Mouse (Mus musculus) urinary bladder, adult 2 months (tissue): ENCODE measurements around the gene Mxra8. TPM values are rescaled to one million over a fixed set of nuclear protein-coding genes. Genes with fewer than 3 reads are reported as not detected.
A peak's percentile ranks its signal among the peaks of the same experiment; 100 is the strongest.

ENCODE experiments used
- DNase-seq: peaks from one replicate; pipeline ENCODE4 v3.0.0; 2022; ENCODE audit warnings: low spot score
- polyA plus RNA-seq: library from polyadenylated mRNA; depleted of rRNA; stranded (reverse); fragments of >200 nt; gene quantifications from 2 replicates; pipeline ENCODE4 v1.2.3, GENCODE M21; 2012; rRNA removed

Mxra8 gene
- polyA plus RNA-seq, 1 experiment: 402 TPM

DNA sequence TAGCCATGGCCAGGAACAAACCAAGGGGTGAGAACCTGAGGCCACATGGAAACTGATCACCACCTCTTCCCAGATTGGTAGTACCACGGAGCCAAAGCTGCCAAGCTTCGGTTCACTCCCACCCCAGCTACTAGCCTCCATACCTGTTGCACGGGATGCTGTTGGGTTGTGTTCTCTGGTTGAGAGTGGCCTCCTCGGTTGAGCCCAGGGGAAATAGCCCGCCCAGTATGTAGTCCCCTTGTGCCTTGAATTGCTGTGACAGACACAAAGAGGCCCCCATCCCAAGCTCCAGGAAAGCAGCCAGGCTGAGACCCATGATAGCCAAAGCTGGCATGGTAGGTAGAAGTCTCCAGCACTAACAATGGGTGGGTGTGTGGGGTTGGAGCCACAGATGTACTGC is 23.5 kb downstream of the Mxra8 start, which contains the start of gene Tas1r3:
Gene Tas1r3 (minus strand): TSS at position 362 of the 400 bp plus-strand sequence.
- DNase-seq: peak; percentile 18

DNA sequence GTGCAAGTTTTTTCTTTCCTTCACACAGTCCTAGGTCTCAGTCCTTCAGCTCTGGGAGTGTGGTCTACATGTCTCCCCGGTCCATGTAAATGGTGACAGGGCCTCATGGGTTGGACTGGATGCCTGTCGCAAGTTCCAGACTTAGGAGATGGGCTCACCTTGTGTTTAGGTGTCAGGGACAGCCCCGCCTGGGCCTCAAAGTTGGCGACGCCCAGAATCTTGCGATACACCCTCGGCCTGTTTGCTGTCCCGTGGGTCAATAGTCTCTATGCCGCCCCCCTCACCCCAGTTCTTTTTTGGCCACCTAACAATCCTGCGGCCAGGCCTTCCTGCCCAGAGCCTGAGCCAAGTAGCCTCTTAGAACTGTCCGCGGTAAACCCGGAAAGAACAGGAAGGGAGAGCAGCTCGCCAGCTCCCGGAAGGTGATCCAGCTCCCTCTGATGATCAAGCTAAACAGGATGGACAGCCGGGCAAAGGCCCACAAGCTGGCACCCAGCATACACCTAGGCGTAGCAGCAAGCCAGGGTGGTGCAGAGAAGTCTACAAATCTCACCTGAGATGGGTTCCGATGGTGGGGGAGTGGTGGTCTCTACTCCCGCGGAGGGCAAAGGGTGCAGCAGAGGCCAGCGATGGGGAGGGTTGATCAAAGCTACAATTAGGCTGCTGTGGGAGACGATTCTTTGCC is 29.3 kb downstream of the Mxra8 start:
- DNase-seq: no peak

- peak; percentile 90 for DNase-seq
These were observed 30.0 kb downstream of the Mxra8 start, which contains the start of the genes Cptp and Ints11 for GRCm38 (mm10) chr4:155869317-155870033. Cptp (minus strand) TSS chr4:155869440. Ints11 (plus strand) TSS chr4:155869546.

DNA sequence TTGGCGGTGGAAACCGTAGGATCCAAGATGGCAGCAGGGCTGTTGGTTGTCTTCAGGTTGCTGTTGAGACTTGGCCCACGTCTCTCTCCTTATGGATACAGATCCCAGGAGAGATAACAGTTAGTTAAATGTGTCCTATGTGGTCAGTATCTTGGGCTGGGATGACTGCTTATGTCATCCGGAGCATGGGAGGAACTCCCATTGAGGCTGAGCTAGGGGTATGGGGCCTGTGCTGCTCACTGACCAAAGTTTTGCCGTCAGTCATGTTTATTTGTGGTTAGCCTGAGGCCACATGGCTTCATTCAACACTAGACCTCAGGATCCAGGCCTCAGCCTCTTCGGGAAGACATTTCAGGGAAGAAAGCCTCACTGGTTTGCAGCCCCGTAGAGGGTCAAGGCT is 31.9 kb downstream of the Mxra8 start:
- no peak for DNase-seq

DNA sequence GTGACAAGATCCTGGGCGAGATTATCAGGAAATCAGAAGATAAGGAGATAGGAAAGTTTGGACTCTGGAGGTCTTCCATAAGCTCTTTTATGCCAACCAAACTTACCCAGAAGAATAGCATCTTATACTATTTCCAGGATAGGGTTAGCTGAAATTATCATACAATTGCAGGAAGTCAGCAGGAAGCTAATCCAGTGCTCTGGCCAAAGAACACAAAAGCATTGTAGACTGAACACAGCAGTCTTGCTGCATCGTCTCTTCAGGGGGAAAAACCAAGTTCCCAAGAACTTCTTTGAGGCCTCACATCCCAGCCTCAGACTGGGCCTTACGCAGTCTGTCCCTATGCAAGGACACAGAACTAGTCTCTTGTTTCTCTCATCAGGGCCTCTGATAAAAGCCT is 44.1 kb downstream of the Mxra8 start:
- DNase-seq: no peak

DNA sequence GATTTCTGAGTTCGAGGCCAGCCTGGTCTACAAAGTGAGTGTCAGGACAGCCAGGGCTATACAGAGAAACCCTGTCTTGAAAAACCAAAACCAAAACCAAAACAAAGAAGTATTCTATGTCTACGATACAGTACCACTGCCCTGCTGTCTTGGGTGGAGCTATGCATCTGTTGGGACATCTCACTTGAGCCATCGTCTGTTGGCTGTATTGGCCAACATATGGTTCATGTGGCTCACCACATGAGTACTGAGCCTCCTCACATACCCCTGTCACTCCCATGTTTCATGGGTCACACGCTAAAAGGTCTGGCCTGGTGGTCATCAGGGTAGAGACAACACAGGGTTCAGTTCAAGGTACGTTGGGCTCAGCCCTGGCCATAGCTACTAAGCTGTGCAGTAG is 46.9 kb downstream of the Mxra8 start:
- no peak for DNase-seq

- peak; percentile 15 for DNase-seq
These were observed 48.2 kb downstream of the Mxra8 start for GRCm38 (mm10) chr4:155887674-155888073.

- peak; percentile 10 for DNase-seq
These were observed 48.7 kb downstream of the Mxra8 start for GRCm38 (mm10) chr4:155888181-155888580.

GRCm38 (mm10) chr4:155889316-155889715 is 49.8 kb downstream of the Mxra8 start:
- no peak for DNase-seq

GRCm38 (mm10) chr4:155891011-155891471 is 51.6 kb downstream of the Mxra8 start:
- no peak for DNase-seq

GRCm38 (mm10) chr4:155891551-155892001 is 52.1 kb downstream of the Mxra8 start, which contains the start of the genes Pusl1 and Acap3:
Pusl1 (minus strand) TSS chr4:155891781.
Acap3 (plus strand) TSS chr4:155891822.
- peak; percentile 94 for DNase-seq

DNA sequence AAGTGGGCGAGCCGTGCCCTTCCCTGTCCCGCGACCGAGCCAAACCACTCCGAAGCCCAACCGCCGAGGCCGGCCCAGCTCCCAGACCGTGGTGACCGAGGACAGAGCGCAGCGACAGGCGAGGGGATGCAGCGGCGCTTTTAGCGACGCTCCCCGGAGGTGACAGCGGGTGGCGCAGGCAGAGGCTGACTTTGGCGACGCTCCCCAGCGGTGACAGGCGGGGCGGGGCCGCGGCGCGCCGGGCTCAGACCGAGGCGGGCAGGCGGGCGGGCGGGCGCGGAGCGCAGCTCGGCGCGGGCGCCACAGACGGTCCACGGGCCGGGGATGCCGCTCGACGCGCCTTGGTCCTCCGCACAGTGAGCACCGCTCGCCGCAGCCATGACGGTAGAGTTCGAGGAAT is 52.5 kb downstream of the Mxra8 start:
- peak; percentile 67 for DNase-seq

DNA sequence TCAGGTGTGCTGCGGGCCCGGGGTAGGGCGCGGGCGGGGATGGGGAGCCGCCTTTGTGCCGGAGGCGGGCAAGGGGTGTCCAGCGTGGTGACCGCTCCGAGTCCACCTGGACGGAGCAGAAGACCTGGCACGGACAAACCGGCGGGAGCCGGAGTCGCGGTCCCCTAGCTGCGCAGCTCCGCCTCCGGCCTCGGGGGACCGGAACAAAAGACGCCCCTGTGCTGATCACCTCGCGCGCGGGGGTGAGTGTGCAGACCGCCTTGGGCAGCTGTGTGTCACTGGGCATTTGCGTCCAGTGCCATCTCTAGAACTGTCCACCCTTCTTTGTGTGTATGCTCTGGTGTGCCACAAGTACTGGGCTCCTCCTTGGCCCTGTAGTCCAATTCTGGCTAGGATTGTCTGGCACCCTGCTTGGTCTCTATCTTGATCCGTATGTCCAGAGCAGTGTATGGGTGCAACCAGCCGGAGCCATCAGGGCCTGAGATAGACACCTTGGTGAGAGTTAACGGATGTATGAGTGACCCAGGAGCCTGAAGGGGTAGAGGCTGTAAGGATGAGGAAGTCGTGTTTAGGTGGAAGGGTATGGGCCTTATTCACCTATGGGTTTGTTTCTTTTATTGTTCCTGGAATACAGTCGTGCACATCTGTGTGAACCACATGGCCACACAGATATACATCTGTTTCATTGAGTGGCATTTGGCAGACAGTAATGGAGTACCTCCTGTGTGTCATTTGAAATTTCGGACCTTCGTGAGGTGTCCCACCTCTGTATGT is 53.1 kb downstream of the Mxra8 start:
- DNase-seq: no peak

GRCm38 (mm10) chr4:155893212-155893690 is 53.8 kb downstream of the Mxra8 start:
- DNase-seq: peak; percentile 17

Other genes starting within 250 kb of the Mxra8 start
- gene Slc35e2, start 238.3 kb upstream of the Mxra8 start, polyA plus RNA-seq: 6.1 and 7.8 TPM in 2 replicates
- 35.6 and 61.6 TPM in 2 replicates for gene Cdk11b, start 214.8 kb upstream of the Mxra8 start, polyA plus RNA-seq
- not detected in 2 replicates for gene Gm10563, start 194.3 kb upstream of the Mxra8 start, polyA plus RNA-seq
- 138 and 226 TPM in 2 replicates for gene Mmp23, start 186.3 kb upstream of the Mxra8 start, polyA plus RNA-seq
- gene Mib2, start 170.5 kb upstream of the Mxra8 start, polyA plus RNA-seq: 51.2 and 56.1 TPM in 2 replicates
- gene Fndc10, start 145.3 kb upstream of the Mxra8 start, polyA plus RNA-seq: 18.5 and 20.1 TPM in 2 replicates
- gene Ssu72, start 134.9 kb upstream of the Mxra8 start, polyA plus RNA-seq: 119 and 148 TPM in 2 replicates
- 2.7 and 3.3 TPM in 2 replicates for gene Tmem240, start 104.9 kb upstream of the Mxra8 start, polyA plus RNA-seq
- 63.3 and 74.8 TPM in 2 replicates for gene Atad3a, start 78.6 kb upstream of the Mxra8 start, polyA plus RNA-seq
- gene Vwa1, start 65.0 kb upstream of the Mxra8 start, polyA plus RNA-seq: 29.3 and 32.1 TPM in 2 replicates
- 0.91 and 0.93 TPM in 2 replicates for gene Tmem88b, start 53.8 kb upstream of the Mxra8 start, polyA plus RNA-seq
- 0.81 and 0.93 TPM in 2 replicates for gene Ankrd65, start 49.2 kb upstream of the Mxra8 start, polyA plus RNA-seq
- gene Mrpl20, start 36.8 kb upstream of the Mxra8 start, polyA plus RNA-seq: 78.0 and 96.4 TPM in 2 replicates
- gene Ccnl2, start 27.2 kb upstream of the Mxra8 start, polyA plus RNA-seq: 161 and 233 TPM in 2 replicates
- gene Aurkaip1, start 8.4 kb upstream of the Mxra8 start, polyA plus RNA-seq: 110 and 122 TPM in 2 replicates
- gene Dvl1, start 7.7 kb downstream of the Mxra8 start, polyA plus RNA-seq: 58.9 and 76.5 TPM in 2 replicates
- gene Tas1r3, start 23.7 kb downstream of the Mxra8 start, polyA plus RNA-seq: 0.91 and 1.3 TPM in 2 replicates
- gene Cptp, start 29.8 kb downstream of the Mxra8 start, polyA plus RNA-seq: 17.1 and 18.5 TPM in 2 replicates
- 26.5 and 32.3 TPM in 2 replicates for gene Ints11, start 29.9 kb downstream of the Mxra8 start, polyA plus RNA-seq
- 43.7 and 55.5 TPM in 2 replicates for gene Pusl1, start 52.1 kb downstream of the Mxra8 start, polyA plus RNA-seq
- 23.7 and 29.2 TPM in 2 replicates for gene Acap3, start 52.1 kb downstream of the Mxra8 start, polyA plus RNA-seq
- gene Ube2j2, start 104.2 kb downstream of the Mxra8 start, polyA plus RNA-seq: 55.1 and 63.4 TPM in 2 replicates
- gene C1qtnf12, start 122.6 kb downstream of the Mxra8 start, polyA plus RNA-seq: 27.5 and 29.9 TPM in 2 replicates
- 5.3 and 6.1 TPM in 2 replicates for gene B3galt6, start 153.0 kb downstream of the Mxra8 start, polyA plus RNA-seq
- gene Sdf4, start 153.2 kb downstream of the Mxra8 start, polyA plus RNA-seq: 75.8 and 106 TPM in 2 replicates
- 3.0 and 3.9 TPM in 2 replicates for gene Tnfrsf4, start 174.2 kb downstream of the Mxra8 start, polyA plus RNA-seq
- 2.1 and 3.4 TPM in 2 replicates for gene Tnfrsf18, start 186.5 kb downstream of the Mxra8 start, polyA plus RNA-seq
- gene Ttll10, start 219.7 kb downstream of the Mxra8 start, polyA plus RNA-seq: 16.3 and 18.2 TPM in 2 replicates